In the genomic region with DNA sequence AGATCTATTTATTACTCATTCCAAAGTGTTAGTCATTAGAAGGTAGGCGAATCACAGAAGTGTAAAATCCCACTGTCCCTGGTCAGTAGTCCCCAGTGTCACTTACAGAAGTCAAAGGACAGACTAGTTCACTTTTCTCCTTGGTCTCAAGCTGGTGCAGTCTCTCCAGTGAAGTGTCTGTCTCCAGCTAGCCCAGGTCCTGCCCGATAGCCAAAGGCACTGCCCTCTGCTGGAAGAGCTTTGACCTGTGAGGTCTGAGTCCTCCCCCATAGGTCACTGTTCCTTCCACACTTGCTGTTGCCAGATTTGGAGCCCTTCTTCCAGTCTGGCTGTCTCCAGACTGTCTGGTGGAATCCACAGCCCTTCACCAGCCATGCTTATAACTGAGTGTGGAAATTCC, we compare ENCODE assay signal across 8 mouse cellular contexts. TPM values are rescaled to one million over a fixed set of nuclear protein-coding genes. Genes with fewer than 3 reads are reported as not detected.
DNase-seq lines count a peak whose midpoint lies in the region; ATAC-seq lines count a peak whose summit lies in the region.

No protein-coding gene starts in this region.

- no peak overlapping the region for H3K9ac ChIP-seq in midbrain, embryonic 14.5 days (replicated peaks; ENCODE audit: low read length)
- no peak overlapping the region for H3K9ac ChIP-seq in midbrain, embryonic 15.5 days
- H3K9ac ChIP-seq in embryonic facial prominence, embryonic 14.5 days (ENCODE audit: low read depth, low read length): no peak overlapping the region
- no peak overlapping the region for H3K9ac ChIP-seq in lung, embryonic 15.5 days

- H3K4me1 ChIP-seq in midbrain, embryonic 14.5 days (ENCODE audit: control insufficient read depth, insufficient read depth, low read length): 0 out of 2 replicates have a peak, but pooled peaks cover 5% of the 10 kb centered on the region
- peaks cover 14% of the 10 kb centered on the region for H3K4me1 ChIP-seq in midbrain, embryonic 15.5 days
- H3K4me1 ChIP-seq in embryonic facial prominence, embryonic 14.5 days (ENCODE audit: control insufficient read depth, insufficient read depth, low read length): no peaks in the 10 kb centered on the region
- no peaks in the 10 kb centered on the region for H3K4me1 ChIP-seq in lung, embryonic 15.5 days

- H3K4me2 ChIP-seq in midbrain, embryonic 14.5 days (ENCODE audit: low read length): no peak overlapping the region
- H3K4me2 ChIP-seq in midbrain, embryonic 15.5 days: no peak overlapping the region
- 0 out of 2 replicates have a peak overlapping the region, but pooled peaks have one; percentile 58 for H3K4me2 ChIP-seq in embryonic facial prominence, embryonic 14.5 days (ENCODE audit: low read depth, low read length)
- H3K4me2 ChIP-seq in lung, embryonic 15.5 days: peak overlapping the region; percentile 52; the same call in 1 of the 2 replicates

- no peaks in the 10 kb centered on the region for H3K36me3 ChIP-seq in midbrain, embryonic 14.5 days (ENCODE audit: control insufficient read depth, insufficient read depth, low read length)
- H3K36me3 ChIP-seq in midbrain, embryonic 15.5 days (replicated peaks): no peaks in the 10 kb centered on the region
- no peaks in the 10 kb centered on the region for H3K36me3 ChIP-seq in embryonic facial prominence, embryonic 14.5 days (ENCODE audit: control insufficient read depth, insufficient read depth, low read length)
- H3K36me3 ChIP-seq in lung, embryonic 15.5 days: no peaks in the 10 kb centered on the region

- ATAC-seq in midbrain, embryonic 14.5 days (ENCODE audit: low FRiP score, low TSS enrichment): no peak
- ATAC-seq in midbrain, embryonic 15.5 days (replicated peaks): no peak
- no peak for ATAC-seq in embryonic facial prominence, embryonic 14.5 days (ENCODE audit: low read depth)
- ATAC-seq in lung, embryonic 15.5 days (ENCODE audit: borderline replicate concordance, extremely low read depth, low FRiP score, low TSS enrichment): no peak

- no peaks in the 10 kb centered on the region for H3K9me3 ChIP-seq in midbrain, embryonic 14.5 days (ENCODE audit: control insufficient read depth, low read length)
- H3K9me3 ChIP-seq in midbrain, embryonic 15.5 days: no peaks in the 10 kb centered on the region
- no peaks in the 10 kb centered on the region for H3K9me3 ChIP-seq in embryonic facial prominence, embryonic 14.5 days (ENCODE audit: control insufficient read depth, low read length)
- H3K9me3 ChIP-seq in lung, embryonic 15.5 days: no peaks in the 10 kb centered on the region

- no peaks in the 10 kb centered on the region for H3K27me3 ChIP-seq in midbrain, embryonic 14.5 days (ENCODE audit: control insufficient read depth, insufficient read depth, low read length)
- no peaks in the 10 kb centered on the region for H3K27me3 ChIP-seq in midbrain, embryonic 15.5 days (replicated peaks)
- no peaks in the 10 kb centered on the region for H3K27me3 ChIP-seq in embryonic facial prominence, embryonic 14.5 days (replicated peaks; ENCODE audit: control insufficient read depth, insufficient read depth, low read length)
- H3K27me3 ChIP-seq in lung, embryonic 15.5 days: no peaks in the 10 kb centered on the region

- H3K27ac ChIP-seq in midbrain, embryonic 14.5 days (replicated peaks; ENCODE audit: low read depth, low read length): no peak overlapping the region
- no peak overlapping the region for H3K27ac ChIP-seq in midbrain, embryonic 15.5 days
- H3K27ac ChIP-seq in embryonic facial prominence, embryonic 14.5 days (replicated peaks; ENCODE audit: low read depth, low read length): no peak overlapping the region
- no peak overlapping the region for H3K27ac ChIP-seq in lung, embryonic 15.5 days

- intact Hi-C loops in left cerebral cortex, postnatal 36 days (cut with DNase I): no loop called here

- 42% methylated on average over 2 of the region's 2 CpGs for WGBS in midbrain, embryonic 14.5 days
- 50% methylated on average over 2 of the region's 2 CpGs for WGBS in midbrain, embryonic 15.5 days
- 31% methylated on average over 2 of the region's 2 CpGs for WGBS in embryonic facial prominence, embryonic 14.5 days
- WGBS in lung, embryonic 15.5 days: 46% methylated on average over 2 of the region's 2 CpGs

- DNase-seq in midbrain, embryonic 14.5 days: peak; percentile 20
- peak; percentile 62 for DNase-seq in adrenal gland, postnatal 14 days
- DNase-seq in embryonic facial prominence, embryonic 14.5 days (ENCODE audit: low spot score): peak; percentile 19
- DNase-seq in heart, postnatal 4 days: peak; percentile 56
- DNase-seq in spleen, postnatal 4 days (ENCODE audit: low spot score in 2 of 2): peak; percentile 51 to 66
- no peak for DNase-seq in left cerebral cortex, postnatal 36 days (ENCODE audit: low spot score in 2 of 2)

- no peak overlapping the region for H3K4me3 ChIP-seq in midbrain, embryonic 14.5 days (replicated peaks; ENCODE audit: low read depth, low read length)
- no peak overlapping the region for H3K4me3 ChIP-seq in midbrain, embryonic 15.5 days
- no peak overlapping the region for H3K4me3 ChIP-seq in embryonic facial prominence, embryonic 14.5 days (ENCODE audit: low read depth, low read length)
- no peak overlapping the region for H3K4me3 ChIP-seq in lung, embryonic 15.5 days

RNA-seq across cellular contexts. Expression of gene Rap2c, which starts 2.1 kb away (rescaled TPM):
- 19.9 and 22.4 TPM in 2 replicates for polyA plus RNA-seq in midbrain, embryonic 14.5 days (2014; fragmentation: Nextera tagmentation; extraction: Ambion mirVana)
- polyA plus RNA-seq in midbrain, embryonic 15.5 days (2015; fragmentation: Nextera tagmentation; extraction: Ambion mirVana): 10.8 and 12.0 TPM in 2 replicates
- 24.2 and 26.8 TPM in 2 replicates for total RNA-seq in adrenal gland, postnatal 14 days (2021)
- 36.0 and 38.0 TPM in 2 replicates for polyA plus RNA-seq in embryonic facial prominence, embryonic 14.5 days (2014; fragmentation: Nextera tagmentation; extraction: Ambion mirVana)
- total RNA-seq in heart, postnatal 4 days (2021): 10 to 100 TPM; 34.8 to 36.9 TPM
- polyA plus RNA-seq in lung, embryonic 15.5 days (2015; fragmentation: Nextera tagmentation; extraction: Ambion mirVana): 21.0 and 21.4 TPM in 2 replicates
- total RNA-seq in left cerebral cortex, postnatal 36 days (2021): 10 to 100 TPM; 24.8 to 25.8 TPM

Comparison
In these comparisons a context has a peak if more than half of its experiments do, and no peak if none do; other contexts are left out.
1. DNase-seq: peak in midbrain, embryonic 14.5 days (single experiment), adrenal gland, postnatal 14 days (single experiment), embryonic facial prominence, embryonic 14.5 days (single experiment), heart, postnatal 4 days (single experiment) and spleen, postnatal 4 days (2 of 2); none in left cerebral cortex, postnatal 36 days (0 of 2).
2. H3K4me2 ChIP-seq: peak in embryonic facial prominence, embryonic 14.5 days (single experiment) and lung, embryonic 15.5 days (single experiment); none in midbrain, embryonic 14.5 days (single experiment) and midbrain, embryonic 15.5 days (single experiment).